Mouse (Mus musculus): ENCODE data around the gene Cpa1. TPM values are rescaled to one million over a fixed set of nuclear protein-coding genes. Genes with fewer than 3 reads are reported as not detected.

Gene Cpa1
- polyA plus RNA-seq, 1 experiment from 2014 or later = 0.48 TPM

GRCm38 (mm10) chr6:30654932-30655331, 15.9 kb downstream of the Cpa1 start:
- Histone ChIP-seq H3K9me3 (no peaks in the 10 kb centered on the region), H3K4me1 (peaks cover 41% of the 10 kb centered on the region), H3K36me3 (no peaks in the 10 kb centered on the region), H3K27me3 (no peaks in the 10 kb centered on the region), H3K4me2 (replicated peaks) (no peak overlapping the region), H3K27ac (replicated peaks) (peak overlapping the region; percentile 81), H3K9ac (replicated peaks) (no peak overlapping the region), H3K4me3 (no peak overlapping the region)
- 34% methylated on average over 3 of the region's 3 CpGs for WGBS
- ATAC-seq (replicated peaks) = peak; percentile 27

- H3K27ac ChIP-seq (replicated peaks) = no peak overlapping the region
- no peak overlapping the region for H3K9ac ChIP-seq (replicated peaks)
- no peak for ATAC-seq (replicated peaks)
- H3K4me1 ChIP-seq = peaks cover 38% of the 10 kb centered on the region
- no peaks in the 10 kb centered on the region for H3K36me3 ChIP-seq
- H3K4me3 ChIP-seq = no peak overlapping the region
- H3K9me3 ChIP-seq = no peaks in the 10 kb centered on the region
- H3K27me3 ChIP-seq = no peaks in the 10 kb centered on the region
- no peak overlapping the region for H3K4me2 ChIP-seq (replicated peaks)
- 95% methylated on average over 12 of the region's 12 CpGs for WGBS
Observed at GRCm38 (mm10) chr6:30657279-30657678, 18.3 kb downstream of the Cpa1 start.

- Histone ChIP-seq H3K4me1 (peaks cover 24% of the 10 kb centered on the region), H3K9me3 (no peaks in the 10 kb centered on the region), H3K27ac (replicated peaks) (no peak overlapping the region), H3K9ac (replicated peaks) (no peak overlapping the region), H3K27me3 (no peaks in the 10 kb centered on the region), H3K4me2 (replicated peaks) (no peak overlapping the region), H3K4me3 (no peak overlapping the region), H3K36me3 (no peaks in the 10 kb centered on the region)
- 91% methylated on average over 9 of the region's 9 CpGs for WGBS
- ATAC-seq (replicated peaks) = no peak
Observed at GRCm38 (mm10) chr6:30658619-30659018, 19.6 kb downstream of the Cpa1 start.

DNA sequence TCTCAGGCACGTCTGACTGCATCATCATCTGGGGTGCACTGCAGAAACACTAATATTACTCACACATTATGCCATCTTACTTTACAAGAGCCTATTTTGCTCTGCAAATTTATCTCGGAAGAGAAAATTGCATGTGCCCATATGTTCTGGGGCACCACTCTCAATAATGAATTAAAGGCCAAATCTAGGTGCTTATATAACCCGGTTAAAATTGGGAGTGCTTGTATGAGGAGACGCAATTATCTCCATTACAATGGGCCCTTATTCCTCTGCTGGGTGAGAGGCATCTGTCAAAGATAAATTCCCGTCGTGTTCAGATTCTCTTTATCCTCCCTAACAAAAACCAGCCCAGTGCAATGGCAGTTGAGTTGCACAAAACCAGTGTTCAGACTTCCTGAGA, 25.8 kb downstream of the Cpa1 start:
- Histone ChIP-seq H3K9me3 (no peaks in the 10 kb centered on the region), H3K27me3 (no peaks in the 10 kb centered on the region), H3K27ac (replicated peaks) (no peak overlapping the region), H3K4me2 (replicated peaks) (no peak overlapping the region), H3K4me1 (peaks cover 11% of the 10 kb centered on the region), H3K4me3 (no peak overlapping the region), H3K36me3 (no peaks in the 10 kb centered on the region), H3K9ac (replicated peaks) (no peak overlapping the region)
- ATAC-seq (replicated peaks) = no peak
- WGBS = 16% methylated on average over 6 of the region's 6 CpGs

- 63% methylated on average over 4 of the region's 4 CpGs for WGBS
- no peak overlapping the region for H3K27ac ChIP-seq (replicated peaks)
- peaks cover 11% of the 10 kb centered on the region for H3K4me1 ChIP-seq
- no peaks in the 10 kb centered on the region for H3K9me3 ChIP-seq
- no peak overlapping the region for H3K9ac ChIP-seq (replicated peaks)
- H3K4me2 ChIP-seq (replicated peaks) = no peak overlapping the region
- H3K4me3 ChIP-seq = no peak overlapping the region
- no peaks in the 10 kb centered on the region for H3K36me3 ChIP-seq
- ATAC-seq (replicated peaks) = no peak
- H3K27me3 ChIP-seq = no peaks in the 10 kb centered on the region
Observed at GRCm38 (mm10) chr6:30665296-30665695, 26.3 kb downstream of the Cpa1 start.

DNA sequence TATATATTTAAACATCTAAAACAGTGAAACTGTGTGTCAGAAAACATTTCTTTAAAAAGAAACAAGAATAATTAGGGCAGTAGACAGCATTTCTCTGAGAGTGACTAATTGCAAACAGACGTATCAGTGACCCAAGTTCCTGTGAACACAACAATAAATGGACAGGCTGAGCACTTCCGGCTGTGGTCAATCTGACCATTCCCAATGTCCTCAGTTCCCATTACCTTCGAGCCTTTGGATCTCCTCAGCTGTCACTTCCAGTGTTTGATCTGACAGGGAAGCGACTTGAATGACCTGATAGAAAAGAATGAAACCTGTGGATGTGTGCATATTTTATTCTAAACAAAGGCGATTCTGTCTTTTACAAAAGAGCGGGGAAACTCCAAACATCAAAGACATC, 27.0 kb downstream of the Cpa1 start:
- ATAC-seq (replicated peaks) = no peak
- H3K27ac ChIP-seq (replicated peaks) = no peak overlapping the region

DNA sequence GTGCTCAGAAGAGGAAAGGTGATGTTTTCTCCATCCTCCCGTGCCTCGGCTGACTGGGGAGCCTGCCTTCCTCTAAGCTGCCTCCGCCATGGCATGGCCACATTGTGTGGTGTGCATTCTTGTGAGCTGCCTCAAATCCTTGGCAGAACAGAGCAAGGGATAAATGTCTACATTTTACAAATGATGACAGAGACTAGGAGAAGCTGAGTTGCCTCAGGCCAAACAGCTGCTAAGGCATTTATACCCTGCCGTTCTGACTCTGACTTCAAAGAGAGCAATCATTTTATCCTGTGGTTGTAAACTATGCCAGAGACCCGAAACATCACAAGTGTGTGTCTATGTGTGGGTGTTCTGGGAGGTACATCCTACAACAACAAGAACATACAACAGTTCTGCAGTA, 28.6 kb downstream of the Cpa1 start:
- H3K9me3 ChIP-seq = no peaks in the 10 kb centered on the region
- no peaks in the 10 kb centered on the region for H3K27me3 ChIP-seq
- no peak overlapping the region for H3K9ac ChIP-seq (replicated peaks)
- no peaks in the 10 kb centered on the region for H3K36me3 ChIP-seq
- H3K27ac ChIP-seq (replicated peaks) = no peak overlapping the region
- 44% methylated on average over 5 of the region's 5 CpGs for WGBS
- peaks cover 11% of the 10 kb centered on the region for H3K4me1 ChIP-seq
- H3K4me2 ChIP-seq (replicated peaks) = no peak overlapping the region
- H3K4me3 ChIP-seq = no peak overlapping the region
- ATAC-seq (replicated peaks) = no peak

More for the DNA sequence above, 27.0 kb downstream of the Cpa1 start:
- H3K4me2 ChIP-seq (replicated peaks) = no peak overlapping the region
- H3K36me3 ChIP-seq = no peaks in the 10 kb centered on the region
- WGBS = 49% methylated on average over 6 of the region's 6 CpGs
- peaks cover 11% of the 10 kb centered on the region for H3K4me1 ChIP-seq
- no peak overlapping the region for H3K4me3 ChIP-seq
- H3K9ac ChIP-seq (replicated peaks) = no peak overlapping the region
- no peaks in the 10 kb centered on the region for H3K27me3 ChIP-seq
- H3K9me3 ChIP-seq = no peaks in the 10 kb centered on the region

- H3K27ac ChIP-seq (replicated peaks) = no peak overlapping the region
- H3K36me3 ChIP-seq = no peaks in the 10 kb centered on the region
- no peak for ATAC-seq (replicated peaks)
- H3K9ac ChIP-seq (replicated peaks) = no peak overlapping the region
- H3K4me3 ChIP-seq = no peak overlapping the region
- WGBS = 58% methylated on average over 5 of the region's 5 CpGs
- H3K9me3 ChIP-seq = no peaks in the 10 kb centered on the region
- no peak overlapping the region for H3K4me2 ChIP-seq (replicated peaks)
- peaks cover 31% of the 10 kb centered on the region for H3K4me1 ChIP-seq
- H3K27me3 ChIP-seq = no peaks in the 10 kb centered on the region
Observed at GRCm38 (mm10) chr6:30671696-30672095, 32.7 kb downstream of the Cpa1 start.

DNA sequence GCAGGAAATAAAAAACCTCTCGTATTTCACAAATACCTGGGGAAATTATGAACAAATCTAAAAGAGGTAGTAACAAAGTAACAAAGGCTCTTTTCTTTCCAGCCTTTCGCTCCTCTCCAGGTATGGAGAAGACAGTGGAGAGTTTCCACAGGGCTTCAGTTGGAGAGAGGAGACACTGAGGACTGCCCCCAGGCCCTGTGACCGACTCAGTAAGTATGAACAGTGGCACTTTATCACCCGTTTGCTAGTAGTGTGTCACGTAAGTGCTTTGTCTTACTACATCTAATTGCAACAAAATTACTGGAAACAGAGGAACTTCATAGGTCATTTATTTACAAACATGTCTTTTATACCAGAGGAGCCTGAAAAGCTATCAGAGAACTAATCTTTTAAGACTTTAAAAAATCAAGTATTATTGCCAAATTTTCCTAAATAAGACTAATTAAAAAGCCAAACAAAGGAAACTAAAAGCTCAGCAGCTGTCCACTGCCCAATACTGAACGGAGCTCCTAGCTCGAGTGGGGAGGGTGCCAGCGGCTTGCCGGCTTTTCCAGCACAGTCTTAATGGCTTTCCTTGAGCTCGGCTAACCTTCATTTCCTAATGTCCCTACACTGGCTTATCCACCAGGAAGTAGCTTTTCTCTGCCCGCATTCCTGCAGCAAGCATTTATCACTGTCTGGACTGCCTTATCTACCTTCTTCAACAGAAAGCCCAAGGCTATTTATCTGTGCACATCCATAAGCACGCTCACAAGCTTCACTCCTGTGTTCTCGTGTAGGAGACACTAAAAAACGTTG, 34.9 kb downstream of the Cpa1 start:
- ATAC-seq (replicated peaks) = peak; percentile 63; the same call in 1 of the 2 replicates
- H3K9ac ChIP-seq (replicated peaks) = peak overlapping the region; percentile 35
- H3K27ac ChIP-seq (replicated peaks) = peak overlapping the region; percentile 92

GRCm38 (mm10) chr6:30674714-30675280, 35.8 kb downstream of the Cpa1 start:
- Histone ChIP-seq H3K4me2 (replicated peaks) (peak overlapping the region; percentile 45), H3K9me3 (no peaks in the 10 kb centered on the region), H3K27ac (replicated peaks) (peak overlapping the region; percentile 92), H3K9ac (replicated peaks) (peak overlapping the region; percentile 51; the same call in 1 of the 2 replicates), H3K4me1 (peaks cover 46% of the 10 kb centered on the region), H3K36me3 (no peaks in the 10 kb centered on the region), H3K4me3 (peak overlapping the region; percentile 15; the same call in 1 of the 2 replicates), H3K27me3 (no peaks in the 10 kb centered on the region)
- ATAC-seq (replicated peaks) = peak; percentile 55; the same call in 1 of the 2 replicates
- 17% methylated on average over 9 of the region's 9 CpGs for WGBS

More for the DNA sequence above, 34.9 kb downstream of the Cpa1 start:
- H3K4me2 ChIP-seq (replicated peaks) = peak overlapping the region; percentile 45
- H3K4me3 ChIP-seq = no peak overlapping the region
- H3K4me1 ChIP-seq = peaks cover 42% of the 10 kb centered on the region
- 11% methylated on average over 14 of the region's 14 CpGs for WGBS
- H3K27me3 ChIP-seq = no peaks in the 10 kb centered on the region
- H3K36me3 ChIP-seq = no peaks in the 10 kb centered on the region
- no peaks in the 10 kb centered on the region for H3K9me3 ChIP-seq

GRCm38 (mm10) chr6:30675281-30675771, 36.3 kb downstream of the Cpa1 start:
- WGBS = 3% methylated on average over 11 of the region's 11 CpGs
- H3K4me3 ChIP-seq = 0 out of 2 replicates have a peak overlapping the region, but pooled peaks have one; percentile 15
- no peaks in the 10 kb centered on the region for H3K27me3 ChIP-seq
- peak overlapping the region; percentile 92 for H3K27ac ChIP-seq (replicated peaks)
- H3K9me3 ChIP-seq = no peaks in the 10 kb centered on the region
- peak overlapping the region; percentile 45 for H3K4me2 ChIP-seq (replicated peaks)
- no peaks in the 10 kb centered on the region for H3K36me3 ChIP-seq
- peaks cover 46% of the 10 kb centered on the region for H3K4me1 ChIP-seq
- peak overlapping the region; percentile 51 for H3K9ac ChIP-seq (replicated peaks)
- ATAC-seq (replicated peaks) = peak; percentile 73

DNA sequence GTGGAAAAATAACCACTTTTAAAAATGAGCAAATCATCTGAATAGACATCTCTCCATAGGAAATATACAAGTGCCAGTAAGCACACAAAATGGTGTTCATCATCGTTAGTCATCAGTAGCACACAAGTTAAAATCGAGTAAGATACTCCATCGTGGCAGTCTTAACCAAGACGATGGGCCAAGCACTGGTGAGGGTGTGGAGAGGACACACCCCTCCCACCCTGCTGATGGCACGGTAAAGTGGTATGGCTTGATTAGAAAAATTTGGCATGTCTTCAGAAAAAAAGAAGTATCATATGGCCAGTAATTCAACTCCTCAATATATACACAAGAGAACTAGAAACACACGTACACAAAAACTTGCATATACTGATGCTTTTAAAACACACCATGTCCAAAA, 37.5 kb downstream of the Cpa1 start:
- H3K27ac ChIP-seq (replicated peaks) = peak overlapping the region; percentile 92; the same call in 1 of the 2 replicates
- 73% methylated on average over 6 of the region's 6 CpGs for WGBS

More for the DNA sequence above, 37.5 kb downstream of the Cpa1 start:
- H3K9ac ChIP-seq (replicated peaks) = no peak overlapping the region
- no peak overlapping the region for H3K4me2 ChIP-seq (replicated peaks)
- H3K36me3 ChIP-seq = no peaks in the 10 kb centered on the region
- no peak for ATAC-seq (replicated peaks)
- H3K9me3 ChIP-seq = no peaks in the 10 kb centered on the region
- no peak overlapping the region for H3K4me3 ChIP-seq
- peaks cover 46% of the 10 kb centered on the region for H3K4me1 ChIP-seq
- no peaks in the 10 kb centered on the region for H3K27me3 ChIP-seq

Measured in forebrain, embryonic 15.5 days (tissue).